Mouse (Mus musculus) naive thymus-derived CD4-positive, alpha-beta T cell, adult 2 months (primary cell): Measurements from ENCODE around the gene Fry.
A peak's percentile ranks its signal among the peaks of the same experiment; 100 is the strongest.

ENCODE experiments used
- DNase-seq: peaks from one replicate; pipeline ENCODE4 v3.0.0-alpha.2; 2011; ENCODE audit warnings: low read depth

The Fry gene

GRCm38 (mm10) chr5:150223546-150224239, 105.2 kb downstream of the Fry start:
- peak; percentile 27 for DNase-seq

GRCm38 (mm10) chr5:150229086-150229485, 110.6 kb downstream of the Fry start:
- no peak for DNase-seq

DNA sequence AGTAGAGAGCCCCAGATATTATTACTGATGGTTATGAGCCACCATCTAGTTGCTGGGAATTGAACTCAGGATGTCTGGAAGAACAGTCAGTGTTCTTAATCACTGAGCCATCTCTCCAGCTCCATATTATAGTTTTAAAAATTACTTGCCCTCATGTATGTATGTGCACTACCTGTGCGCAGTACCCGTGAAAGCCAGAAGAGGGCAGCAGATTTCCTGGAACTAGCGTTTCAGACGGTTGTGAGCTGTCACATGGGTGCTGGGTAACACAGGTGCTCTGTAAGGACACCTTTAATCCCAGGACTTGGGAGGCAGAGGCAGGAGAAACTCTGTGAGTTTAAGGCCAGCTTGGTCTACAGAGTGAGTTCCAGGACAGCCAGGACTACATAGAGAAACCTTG, 111.3 kb downstream of the Fry start:
- DNase-seq, result peak; percentile 29

DNA sequence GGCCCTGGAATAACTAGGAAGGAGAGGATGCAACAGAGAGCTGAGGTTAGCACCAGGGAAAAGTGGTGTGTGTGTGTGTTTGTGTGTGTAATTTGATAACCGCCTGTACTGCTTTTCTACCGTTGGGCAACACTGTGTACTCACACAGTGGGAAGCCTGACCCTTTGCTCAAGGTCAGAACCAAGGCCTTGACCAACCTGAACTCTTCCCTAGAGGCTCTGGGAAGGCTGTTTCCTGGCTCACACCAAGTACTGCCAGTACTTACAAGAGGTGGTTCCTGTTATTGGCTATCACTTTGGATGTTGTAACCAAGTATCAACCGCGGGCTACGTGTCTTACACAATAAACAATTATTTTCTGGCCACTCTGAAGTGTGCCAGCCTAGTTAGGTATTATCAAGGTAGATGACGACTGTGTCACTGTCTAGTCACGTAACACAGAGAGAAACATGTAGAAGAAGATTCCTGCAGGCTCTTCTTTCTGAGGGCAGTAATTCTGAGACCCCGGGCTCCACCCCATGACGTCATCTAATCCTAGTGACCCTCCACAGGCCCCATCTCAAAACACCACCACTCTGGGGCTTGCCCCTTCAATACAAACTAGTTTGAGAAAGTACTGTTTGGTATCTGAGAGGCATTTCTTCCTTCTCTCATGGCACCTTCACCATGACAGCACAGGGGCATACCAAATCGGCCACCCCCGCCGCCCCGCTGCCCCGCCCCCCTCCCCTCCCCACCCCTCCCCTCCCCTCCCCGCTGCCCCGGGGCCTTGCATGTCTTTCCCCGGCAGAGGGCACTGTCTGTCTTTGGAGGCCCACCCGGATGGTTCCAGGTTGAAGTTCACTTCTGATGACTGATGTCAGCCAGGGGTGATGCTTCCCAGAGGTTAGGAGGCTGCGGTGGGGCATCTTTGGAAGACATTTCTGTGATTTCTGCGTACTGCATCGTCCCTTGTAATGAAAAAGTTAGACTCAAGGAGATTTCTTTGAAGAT, 114.0 kb downstream of the Fry start:
- DNase-seq, result peak; percentile 54

- peak; percentile 68 for DNase-seq
Observed at GRCm38 (mm10) chr5:150233154-150233886, 114.9 kb downstream of the Fry start.

- DNase-seq, result no peak
Observed at GRCm38 (mm10) chr5:150235931-150236330, 117.5 kb downstream of the Fry start.

DNA sequence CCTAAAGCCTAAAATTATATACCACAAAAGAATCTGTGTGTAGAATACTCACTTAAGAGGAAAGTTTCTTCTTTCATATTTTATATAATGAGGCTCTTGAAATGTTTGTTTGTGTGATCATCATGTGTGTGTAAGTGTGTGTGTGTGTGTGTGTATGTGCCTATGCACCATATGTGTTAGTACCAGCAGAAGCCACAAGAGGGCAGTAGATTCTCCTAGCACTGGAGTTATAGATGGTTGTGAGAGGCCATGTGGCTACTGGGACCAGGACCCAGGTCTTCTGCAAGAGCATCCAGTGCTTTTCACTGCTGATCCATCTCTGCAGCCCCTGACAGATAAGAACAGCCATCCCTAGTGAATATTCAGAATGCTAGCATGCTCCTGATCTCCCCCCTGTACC, 118.2 kb downstream of the Fry start:
- DNase-seq, result peak; percentile 10

DNA sequence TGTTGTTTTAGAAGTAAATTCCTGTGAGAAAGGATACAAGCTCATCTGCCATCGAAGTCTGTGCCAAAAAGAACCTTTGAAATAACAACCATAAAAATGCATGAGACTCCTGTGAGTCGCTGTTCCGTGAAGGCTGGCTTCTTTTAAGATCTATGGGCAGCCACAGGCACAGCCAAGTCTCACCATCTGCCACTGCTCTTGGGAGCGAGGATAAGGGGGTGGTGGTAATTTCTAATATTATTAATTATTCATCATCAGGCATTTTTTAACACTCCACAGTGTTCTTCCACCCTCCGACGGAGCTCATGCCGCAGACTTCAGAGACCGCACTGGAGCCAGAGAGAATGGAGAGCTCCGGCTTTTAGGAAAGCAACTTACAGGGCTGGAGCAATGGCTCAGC, 123.2 kb downstream of the Fry start:
- no peak for DNase-seq

DNA sequence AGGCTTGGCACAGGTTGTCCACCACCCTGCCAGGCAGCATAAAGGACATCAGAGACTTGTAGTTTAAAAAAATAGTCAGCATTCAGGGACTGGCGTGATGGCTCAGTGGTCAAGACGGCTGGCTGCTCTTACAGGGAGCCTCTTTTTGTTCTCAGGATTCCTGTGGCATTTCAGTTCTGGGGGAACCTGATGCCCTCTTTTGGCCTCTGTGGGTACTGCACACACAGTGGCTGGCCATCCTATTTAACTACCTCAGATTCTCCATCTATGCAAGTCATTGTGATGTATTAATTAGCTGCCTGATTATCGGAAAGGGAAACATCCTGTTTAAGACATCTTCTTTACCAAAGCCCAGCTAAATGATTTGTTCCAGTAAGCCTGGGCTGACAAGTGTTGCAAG, 128.3 kb downstream of the Fry start:
- peak; percentile 20 for DNase-seq

DNA sequence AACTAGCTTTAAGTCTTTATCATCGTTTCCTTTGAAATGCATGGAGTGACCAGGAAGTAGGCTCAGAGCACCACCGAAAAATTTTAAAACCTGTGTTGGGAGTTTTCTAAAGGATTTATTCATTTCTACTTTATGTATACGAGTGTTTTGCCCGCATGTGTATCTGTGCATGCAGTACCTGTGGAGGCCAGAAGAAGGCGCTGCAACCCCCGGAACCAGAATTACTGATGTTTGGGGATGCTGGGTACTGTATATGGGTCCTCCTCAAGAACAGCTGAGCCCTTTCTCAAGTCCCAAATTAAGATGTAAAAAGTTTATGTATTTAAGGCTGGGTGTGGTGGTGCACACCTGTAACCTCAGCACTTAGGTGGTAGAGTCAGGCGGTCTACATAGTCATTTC, 139.3 kb downstream of the Fry start:
- DNase-seq, result peak; percentile 17

GRCm38 (mm10) chr5:150259191-150260053, 141.0 kb downstream of the Fry start:
- DNase-seq, result peak; percentile 39

- DNase-seq, result no peak
Observed at GRCm38 (mm10) chr5:150260054-150260386, 141.6 kb downstream of the Fry start.

DNA sequence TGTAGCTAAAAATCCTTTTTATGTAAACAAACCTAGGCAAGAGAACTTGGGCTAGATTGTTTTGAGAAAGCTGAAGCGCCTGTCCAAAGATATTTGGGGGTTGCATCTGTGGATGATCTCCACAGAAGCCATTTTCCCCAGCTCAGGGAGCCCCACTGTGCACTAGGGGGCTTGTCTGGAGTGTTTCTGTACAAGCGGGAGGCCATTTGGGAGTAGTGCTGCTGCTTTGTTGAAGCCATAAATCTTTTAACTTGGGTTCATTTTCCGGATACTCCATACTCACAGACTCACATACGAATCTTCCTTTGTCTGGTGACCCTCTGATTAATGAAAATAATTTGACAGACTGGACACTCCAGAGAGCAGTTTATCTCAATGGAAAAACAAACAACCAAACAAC, 142.9 kb downstream of the Fry start:
- no peak for DNase-seq

DNA sequence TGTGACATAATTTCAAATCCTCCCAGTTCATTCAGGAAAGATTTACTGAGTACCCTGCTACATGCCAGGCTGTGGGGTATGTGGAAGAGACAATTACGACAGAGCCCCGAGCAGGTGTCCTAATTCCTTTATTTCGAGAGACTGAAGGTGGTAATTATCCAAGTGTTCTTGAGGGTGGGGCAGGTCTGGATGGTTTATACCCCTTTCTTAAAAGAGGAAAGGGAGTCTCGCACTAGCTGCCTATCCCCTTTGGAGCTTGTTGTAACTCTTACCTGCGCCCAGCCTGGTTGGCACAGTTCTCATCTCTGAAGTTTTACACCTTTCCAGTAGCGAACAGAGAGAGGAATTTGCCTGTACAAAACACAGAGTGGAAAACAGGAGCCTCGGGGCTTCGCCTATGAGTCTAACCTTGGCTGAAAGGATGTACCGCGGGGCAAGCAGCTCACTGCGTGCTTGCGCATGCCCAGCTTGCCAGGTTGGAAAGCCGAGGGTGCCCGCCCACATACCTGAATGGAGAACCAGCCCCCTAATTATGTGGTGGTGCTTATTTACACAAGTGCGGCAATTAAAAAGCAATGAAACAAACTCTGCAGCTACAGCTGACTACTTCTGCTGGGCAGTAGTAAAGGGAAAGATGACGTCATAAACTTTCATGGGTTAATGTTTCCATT, 143.7 kb downstream of the Fry start:
- no peak for DNase-seq

- DNase-seq, result peak; percentile 10
Observed at GRCm38 (mm10) chr5:150262717-150263103, 144.3 kb downstream of the Fry start.

GRCm38 (mm10) chr5:150263162-150263561, 144.7 kb downstream of the Fry start:
- no peak for DNase-seq

DNA sequence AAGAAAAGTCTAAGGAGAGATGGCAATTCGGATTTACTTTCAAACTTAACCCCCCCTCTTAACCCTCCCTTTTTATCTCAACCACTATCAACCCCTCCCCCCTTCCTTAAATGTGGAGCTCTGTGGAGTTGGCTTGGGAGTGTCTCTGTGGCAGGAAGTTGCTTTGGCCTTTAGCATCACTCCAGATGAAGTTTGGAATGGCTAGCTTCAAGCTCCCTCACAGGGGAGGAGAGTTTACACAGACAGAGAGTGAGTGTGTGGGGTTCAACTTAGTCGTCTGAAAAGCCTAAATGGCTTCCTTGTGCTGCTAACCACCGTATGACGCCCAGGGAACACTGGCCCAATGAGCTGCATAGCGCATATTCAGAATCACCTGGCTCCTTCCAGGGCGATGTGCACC, 145.2 kb downstream of the Fry start:
- DNase-seq, result no peak

DNA sequence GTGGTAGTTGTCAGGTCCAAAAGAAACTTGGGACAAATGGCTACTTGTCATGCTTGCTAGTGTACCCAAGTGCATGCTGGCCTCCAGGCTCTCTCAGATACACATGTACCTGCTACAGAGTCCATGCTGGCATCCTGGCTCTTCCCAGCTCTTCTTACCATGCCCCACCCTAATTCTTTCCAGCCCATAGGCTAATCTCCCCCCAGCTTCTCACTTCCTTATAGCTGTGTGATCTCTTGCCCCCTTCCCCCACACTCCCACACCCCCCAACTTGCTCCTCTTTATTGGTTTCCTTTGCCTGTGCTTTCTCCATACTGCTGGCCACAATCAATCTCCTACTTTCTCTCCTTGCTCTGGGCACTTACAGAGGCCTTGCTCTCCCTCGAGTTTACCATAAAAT, 146.6 kb downstream of the Fry start:
- no peak for DNase-seq

DNA sequence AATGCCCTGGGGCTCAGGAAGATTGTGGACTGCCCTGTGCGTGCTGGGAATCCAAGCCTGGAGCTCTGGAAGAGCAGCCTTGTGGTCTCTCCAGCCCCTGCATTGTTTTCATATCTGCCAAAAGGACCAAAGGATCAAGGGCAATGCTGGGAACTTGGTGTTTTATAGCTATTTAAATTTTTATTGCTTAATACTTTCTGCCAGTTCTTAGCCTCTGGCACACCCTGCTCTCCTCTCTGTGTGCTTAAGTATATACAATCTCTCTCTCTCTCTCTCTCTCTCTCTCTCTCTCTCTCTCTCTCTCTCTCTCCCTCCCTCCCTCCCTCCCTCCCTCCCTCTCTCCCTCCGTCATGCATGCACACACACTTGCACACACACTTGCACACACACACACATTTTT, 147.5 kb downstream of the Fry start:
- no peak for DNase-seq

- DNase-seq, result no peak
Observed at GRCm38 (mm10) chr5:150268261-150268660, 149.8 kb downstream of the Fry start.

GRCm38 (mm10) chr5:150270468-150270867, 152.0 kb downstream of the Fry start:
- no peak for DNase-seq
